Mouse (Mus musculus) testis, adult 10 weeks (tissue): ENCODE measurements around the gene Gzma. TPM values are rescaled to one million over a fixed set of nuclear protein-coding genes. Genes with fewer than 3 reads are reported as not detected.

ENCODE experiments used
- polyA plus RNA-seq: library from polyadenylated mRNA; stranded (reverse); fragments of 350-450 nt; fragmentation: Illumina TruSeq; extraction: RNeasy Lipid Tissue Mini Kit (QIAGEN cat#74804); gene quantifications from one replicate; pipeline ENCODE4 v1.2.3, GENCODE M21; 2014; ENCODE audit warnings: low read depth, low replicate concordance

Gene Gzma
- 0.95 TPM for polyA plus RNA-seq

DNA sequence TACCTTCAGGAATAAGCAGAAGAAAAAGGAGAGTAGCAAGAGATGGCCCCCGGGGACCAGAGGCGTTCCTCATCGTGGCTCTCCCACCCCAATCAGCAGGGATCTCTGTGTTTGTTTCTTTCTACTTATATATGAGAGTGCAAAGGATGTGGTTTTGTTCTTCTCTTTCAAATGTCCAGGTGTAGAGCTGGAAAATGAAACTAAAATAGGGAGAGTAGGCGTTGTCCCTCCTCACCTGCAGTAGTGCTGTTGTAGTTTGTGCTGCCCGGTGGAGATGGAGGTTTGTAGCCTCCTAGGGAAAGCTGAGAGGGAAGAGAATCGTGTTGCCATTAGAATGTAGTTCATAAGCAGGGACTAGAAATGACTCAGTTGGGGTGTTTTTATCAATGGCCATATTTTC lies at the start of gene Gzma:
Gzma (minus strand) TSS at position 103 of the 400 bp plus-strand sequence.

DNA sequence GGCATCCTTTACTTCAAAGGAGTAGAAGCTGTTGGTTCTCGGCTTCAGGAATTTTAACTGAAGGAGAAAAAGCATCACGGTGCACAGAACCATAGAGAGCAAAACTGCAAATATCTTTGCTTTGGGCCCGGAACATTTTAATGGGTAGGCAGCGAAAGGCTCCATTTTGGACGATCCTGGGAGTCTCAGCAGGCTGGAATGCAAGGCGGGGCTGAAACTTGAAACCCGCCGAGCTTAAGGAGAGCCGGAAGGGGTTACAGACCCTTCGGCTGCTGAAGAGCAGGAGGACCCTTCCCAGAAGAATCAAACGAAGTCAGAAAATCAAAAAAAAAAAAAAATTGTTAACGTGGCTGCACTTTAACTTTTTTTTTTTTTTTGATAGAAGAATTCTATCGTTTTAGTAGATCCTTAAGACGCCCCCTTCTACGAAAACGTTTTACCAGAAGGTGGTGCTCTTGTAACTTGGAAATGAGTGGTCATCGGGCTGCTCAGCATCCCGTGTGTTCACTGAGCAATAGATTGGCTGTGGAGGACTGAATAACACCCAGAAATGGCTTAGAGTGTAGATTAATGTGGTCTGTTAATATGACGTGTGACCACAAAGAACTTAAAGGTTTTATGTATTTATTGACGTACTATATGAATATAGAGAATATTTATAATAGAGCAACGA lies 54.4 kb downstream of the Gzma start, which contains the start of gene Gpx8:
Gpx8 (minus strand) TSS at position 200 of the 673 bp plus-strand sequence.

Other genes starting within 250 kb of the Gzma start
- 190 TPM for gene Mtrex, start 173.6 kb downstream of the Gzma start, polyA plus RNA-seq
- 47.2 TPM for gene Dhx29, start 173.5 kb downstream of the Gzma start, polyA plus RNA-seq
- gene Ccno, start 113.2 kb downstream of the Gzma start, polyA plus RNA-seq, result 0.99 TPM
- gene Mcidas, start 107.1 kb downstream of the Gzma start, polyA plus RNA-seq, result 0.11 TPM
- 1.1 TPM for gene Cdc20b, start 65.9 kb downstream of the Gzma start, polyA plus RNA-seq
- 13.1 TPM for gene Gpx8, start 54.6 kb downstream of the Gzma start, polyA plus RNA-seq
- 0.22 TPM for gene Esm1, start 108.7 kb upstream of the Gzma start, polyA plus RNA-seq
- 0.49 TPM for gene Gzmk, start 124.9 kb upstream of the Gzma start, polyA plus RNA-seq
- 0.29 TPM for gene BC067074, start 192.2 kb upstream of the Gzma start, polyA plus RNA-seq